10 mouse cellular contexts compared by ENCODE assay signal in genomic region chr10:78272932-78273331, GRCm38 (mm10). TPM values are rescaled to one million over a fixed set of nuclear protein-coding genes. Genes with fewer than 3 reads are reported as not detected.
A peak's percentile ranks its signal among the peaks of the same experiment; 100 is the strongest.
DNase-seq lines count a peak whose midpoint lies in the region; ATAC-seq lines count a peak whose summit lies in the region.
"Had no signal": no experiment of that assay in that cellular context is flagged by ENCODE, and none has a peak within 500 bp of the region (broad histone marks: within the 10 kb centered on the region; RNA-seq: fewer than 3 reads in every experiment).

No protein-coding gene starts in this region.

- 0 out of 2 replicates have a peak, but pooled peaks cover 5% of the 10 kb centered on the region for H3K36me3 ChIP-seq in stomach, embryonic 16.5 days (ENCODE audit: control insufficient read depth, insufficient read depth, low read length)

- no peak overlapping the region for H3K27ac ChIP-seq in stomach, embryonic 16.5 days (ENCODE audit: low read length)
- H3K27ac ChIP-seq: layer of hippocampus, adult 2 months; macrophage had no signal

- ATAC-seq in stomach, embryonic 16.5 days (ENCODE audit: insufficient read depth, low FRiP score) = peak; percentile 61; the same call in 1 of the 2 replicates

- no peak overlapping the region for H3K4me2 ChIP-seq in stomach, embryonic 16.5 days (ENCODE audit: low read depth, low read length)

- H3K9me3 ChIP-seq in stomach, embryonic 16.5 days (replicated peaks; ENCODE audit: control insufficient read depth, low read length) = no peaks in the 10 kb centered on the region

- no peaks in the 10 kb centered on the region for H3K27me3 ChIP-seq in stomach, embryonic 16.5 days (ENCODE audit: control insufficient read depth, insufficient read depth, low read length)

- H3K4me3 ChIP-seq in stomach, embryonic 16.5 days (replicated peaks; ENCODE audit: low read length) = no peak overlapping the region
- H3K4me3 ChIP-seq: layer of hippocampus, adult 2 months had no signal

- 27% methylated on average over 9 of the region's 9 CpGs for WGBS in stomach, embryonic 16.5 days

- peak; percentile 40 for DNase-seq in kidney, postnatal 10 days
- DNase-seq in kidney, adult 9 months = no peak
- peak; percentile 5 for DNase-seq in embryo, embryonic 10.5 days (ENCODE audit: low spot score)
- DNase-seq in liver = peak; percentile 74
- no peak for DNase-seq in Muller cell, postnatal 12 days (ENCODE audit: inconsistent ontology term)
- DNase-seq in adrenal gland, postnatal 10 days = no peak
- no peak for DNase-seq in thymus, postnatal 14 days

- peak overlapping the region; percentile 52; the same call in 1 of the 2 replicates for H3K9ac ChIP-seq in stomach, embryonic 16.5 days (ENCODE audit: low read length)

- H3K4me1 ChIP-seq in stomach, embryonic 16.5 days (ENCODE audit: control insufficient read depth, insufficient read depth, low read length) = peaks cover 8% of the 10 kb centered on the region; the same call in 1 of the 2 replicates

RNA-seq across cellular contexts. Expression of gene Trappc10, which starts 28.5 kb away (rescaled TPM):
- 3.4 and 4.7 TPM in 2 replicates for polyA plus RNA-seq in stomach, embryonic 16.5 days (2015; fragmentation: Nextera tagmentation; extraction: Ambion mirVana)
- total RNA-seq in adrenal gland, postnatal 10 days (2021) = 10 to 100 TPM; 44.3 to 53.2 TPM

Comparison
In these comparisons a context has a peak if more than half of its experiments do, and no peak if none do; other contexts are left out.
1. DNase-seq: peak in kidney, postnatal 10 days (single experiment), embryo, embryonic 10.5 days (single experiment) and liver (single experiment); none in kidney, adult 9 months (single experiment), Muller cell, postnatal 12 days (single experiment), adrenal gland, postnatal 10 days (single experiment) and thymus, postnatal 14 days (single experiment).